Mouse (Mus musculus) midbrain, embryonic 14.5 days (tissue): ENCODE measurements around the gene Snx32. TPM values are rescaled to one million over a fixed set of nuclear protein-coding genes. Genes with fewer than 3 reads are reported as not detected.

Experiments used
- ATAC-seq: fragments of 200-750 bp; cut with Nextera tagmentation; 2 replicates; pipeline ENCODE4 v1.8.0; 2017; ENCODE audit warnings: moderate number of reproducible peaks, moderate library complexity; ENCODE audit not compliant: low FRiP score, low TSS enrichment
- DNase-seq: peaks from one replicate; pipeline ENCODE4 v3.0.0-alpha.2; 2015
- H3K27ac ChIP-seq: fragments of 300-500 bp; sonication (generic); replicated peaks from 2 replicates; pipeline ENCODE4 v1.5.1; 2014; ENCODE audit warnings: mild to moderate bottlenecking, low read depth, low read length, moderate library complexity
- H3K27me3 ChIP-seq: fragments of 300-500 bp; sonication (generic); 2 replicates; pipeline ENCODE4 v1.6.1; 2014; ENCODE audit warnings: low read length, control low read depth, mixed read lengths; ENCODE audit not compliant: control insufficient read depth, insufficient read depth
- H3K36me3 ChIP-seq: fragments of 300-500 bp; sonication (generic); 2 replicates; pipeline ENCODE4 v1.6.1; 2014; ENCODE audit warnings: low read length, control low read depth; ENCODE audit not compliant: control insufficient read depth, insufficient read depth
- H3K4me1 ChIP-seq: fragments of 300-500 bp; sonication (generic); 2 replicates; pipeline ENCODE4 v1.6.1; 2014; ENCODE audit warnings: mild to moderate bottlenecking, antibody characterized with exemption, low read length, control low read depth; ENCODE audit not compliant: control insufficient read depth, insufficient read depth
- H3K4me2 ChIP-seq: fragments of 300-500 bp; sonication (generic); 2 replicates; pipeline ENCODE4 v1.6.1; 2014; ENCODE audit warnings: mild to moderate bottlenecking, low read length, moderate library complexity
- H3K4me3 ChIP-seq: fragments of 300-500 bp; sonication (generic); replicated peaks from 2 replicates; pipeline ENCODE4 v1.5.1; 2014; ENCODE audit warnings: low read depth, low read length
- H3K9ac ChIP-seq: fragments of 300-500 bp; sonication (generic); replicated peaks from 2 replicates; pipeline ENCODE4 v1.6.1; 2014; ENCODE audit warnings: mild to moderate bottlenecking, low read length, moderate library complexity
- H3K9me3 ChIP-seq: fragments of 300-500 bp; sonication (generic); 2 replicates; pipeline ENCODE4 v1.6.1; 2016; ENCODE audit warnings: low read length, control low read depth, mixed read lengths; ENCODE audit not compliant: control insufficient read depth
- WGBS: fragments of 180-500 bp; shearing (Covaris S2); extraction: QIAGEN DNeasy Blood & Tissue Kit; methylation state at CpG from one replicate; pipeline ENCODE4 v1.1.7; 2014; 5-methylcytosine and 5-hydroxymethylcytosine counted together
- polyA plus RNA-seq: library from polyadenylated mRNA; unstranded; fragments of >200 nt; fragmentation: Nextera tagmentation; extraction: Ambion mirVana; gene quantifications from 2 replicates; pipeline ENCODE4 v1.2.1, GENCODE M21; 2014

The Snx32 gene
- 89.8 and 98.4 TPM in 2 replicates for polyA plus RNA-seq

DNA sequence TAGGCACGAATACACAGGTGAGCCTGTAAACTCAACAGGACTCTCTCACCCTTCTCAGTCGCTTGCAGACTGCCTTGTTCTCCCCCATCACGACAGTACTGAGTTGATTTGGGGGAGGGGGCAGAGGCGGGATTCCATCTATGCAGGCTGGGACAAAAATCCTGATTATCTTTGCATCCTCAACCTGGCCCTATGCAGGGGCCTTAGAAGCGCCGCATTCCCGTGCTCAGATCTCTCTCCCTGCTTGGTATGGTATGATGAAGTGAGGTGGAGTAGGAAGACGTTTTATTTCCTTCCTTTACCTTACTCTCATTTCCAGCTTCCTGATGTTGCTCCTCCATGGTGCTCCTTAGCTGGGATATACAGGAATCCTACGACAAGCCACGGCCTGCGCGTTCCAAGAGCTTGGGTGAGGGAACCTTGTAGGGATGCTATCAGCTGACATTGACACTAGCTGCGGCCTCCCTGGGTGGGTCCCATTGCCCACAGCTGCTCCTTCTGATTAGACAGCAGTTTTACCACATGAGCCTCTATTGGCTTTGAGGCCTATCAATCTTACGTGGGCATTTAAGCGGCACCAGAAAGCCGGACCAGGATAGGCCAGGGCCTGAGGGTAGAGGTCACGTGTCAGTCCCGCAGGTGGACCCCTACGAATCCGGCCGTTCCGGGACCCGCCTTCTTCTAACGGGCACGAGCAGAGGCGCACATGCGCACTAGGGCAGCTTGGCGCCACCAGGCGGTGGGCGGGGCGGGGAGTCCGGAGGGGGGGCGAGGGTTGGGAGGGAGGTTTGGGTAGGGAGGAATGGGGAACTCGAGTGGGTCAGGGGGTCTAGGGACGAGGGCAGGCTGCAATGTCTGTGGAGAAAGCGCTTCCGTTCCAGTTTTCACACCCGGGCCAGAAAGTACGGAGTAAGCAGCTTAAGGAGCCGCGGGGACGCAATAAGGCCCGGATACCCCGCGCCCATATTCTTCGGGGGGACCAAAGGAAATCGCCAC lies at the start of gene Snx32:
Snx32 (minus strand) TSS at position 508 of the 996 bp plus-strand sequence.
- ATAC-seq (peak; percentile 100), DNase-seq (peak; percentile 99)
- peak within 1 kb of the TSS; percentile 80 for H3K27ac ChIP-seq
- no peaks in the 10 kb centered on the region for H3K9me3 ChIP-seq
- 3% methylated on average over 47 of the region's 47 CpGs for WGBS
- H3K4me3 ChIP-seq = peak within 1 kb of the TSS; percentile 56
- H3K36me3 ChIP-seq = no peaks in the 10 kb centered on the region
- no peaks in the 10 kb centered on the region for H3K27me3 ChIP-seq
- peak within 1 kb of the TSS; percentile 70 for H3K9ac ChIP-seq
- peak within 1 kb of the TSS; percentile 66 for H3K4me2 ChIP-seq
- H3K4me1 ChIP-seq = peaks cover 16% of the 10 kb centered on the region

DNA sequence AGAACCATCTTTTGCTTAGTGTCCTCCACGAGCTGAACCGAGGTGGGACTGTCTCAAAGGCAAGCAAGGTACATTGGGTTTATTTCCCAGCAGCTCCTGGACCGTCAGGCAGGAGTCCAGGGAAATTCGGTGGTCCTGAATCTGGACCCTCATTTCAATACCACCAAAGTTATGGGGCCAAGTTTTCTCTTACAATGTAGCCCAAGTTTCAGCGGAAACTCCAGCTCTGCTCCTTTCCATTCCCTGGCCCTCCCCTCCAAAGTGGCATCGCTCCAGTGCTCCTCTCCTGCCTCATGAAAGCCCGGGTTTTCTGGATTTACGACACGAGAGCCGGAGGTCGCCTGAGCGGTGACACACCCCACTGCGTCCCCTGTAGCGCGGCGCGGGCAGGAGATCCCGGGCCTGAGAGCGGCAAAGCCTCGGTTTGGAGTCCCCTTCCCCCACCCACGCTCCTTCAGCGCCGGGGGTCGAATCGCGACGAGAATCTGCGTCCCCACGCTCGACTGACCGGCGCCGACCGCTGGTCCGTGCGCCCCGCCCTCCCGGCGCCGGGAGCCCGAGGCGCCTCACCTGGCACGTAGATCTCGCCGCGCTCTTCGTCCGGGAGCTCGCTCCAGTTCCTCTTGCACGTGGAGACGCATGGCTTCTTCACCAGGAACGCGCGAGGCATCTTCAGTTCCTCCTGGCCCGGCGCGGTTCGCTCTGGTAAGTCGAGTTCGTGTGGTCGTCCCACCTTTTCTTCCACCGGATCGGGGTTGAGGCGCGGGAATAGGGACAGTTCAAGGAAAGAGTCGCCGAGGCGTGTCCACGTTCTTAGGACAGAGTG lies 49.5 kb upstream of the Snx32 start:
- 0 out of 2 replicates have a peak overlapping the region, but pooled peaks have one; percentile 20 for H3K9ac ChIP-seq
- H3K4me2 ChIP-seq = peak overlapping the region; percentile 57
- no peak for ATAC-seq
- H3K9me3 ChIP-seq = no peaks in the 10 kb centered on the region
- peak; percentile 39 for DNase-seq
- no peak overlapping the region for H3K27ac ChIP-seq
- H3K27me3 ChIP-seq = peaks cover 67% of the 10 kb centered on the region
- peak overlapping the region; percentile 31 for H3K4me3 ChIP-seq
- WGBS = under 1% methylated on average over 69 of the region's 69 CpGs
- H3K4me1 ChIP-seq = 0 out of 2 replicates have a peak, but pooled peaks cover 12% of the 10 kb centered on the region
- H3K36me3 ChIP-seq = no peaks in the 10 kb centered on the region

DNA sequence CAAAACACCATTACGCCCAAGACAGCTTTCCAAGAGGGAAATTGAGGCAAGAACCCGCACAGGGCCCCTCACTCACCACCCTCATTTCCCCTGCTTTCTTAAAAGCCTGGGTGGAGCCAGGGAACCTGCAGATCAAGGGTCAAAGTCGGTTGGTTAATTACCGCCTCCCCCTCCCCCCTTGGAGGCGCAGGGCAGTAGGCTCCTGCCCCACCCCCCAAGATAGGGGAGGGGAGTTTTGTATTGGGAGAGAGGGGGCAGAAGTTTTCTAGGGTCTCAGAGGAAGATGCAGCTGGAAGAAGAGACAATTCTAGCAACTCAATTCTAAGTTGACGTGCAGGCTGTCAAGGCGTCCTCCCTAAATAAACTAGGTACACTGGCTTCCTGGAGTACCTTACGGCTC lies 48.9 kb upstream of the Snx32 start:
- H3K9ac ChIP-seq = no peak overlapping the region
- 18% methylated on average over 8 of the region's 8 CpGs for WGBS
- no peak overlapping the region for H3K27ac ChIP-seq
- H3K36me3 ChIP-seq = no peaks in the 10 kb centered on the region
- H3K4me1 ChIP-seq = 0 out of 2 replicates have a peak, but pooled peaks cover 12% of the 10 kb centered on the region
- H3K27me3 ChIP-seq = peaks cover 67% of the 10 kb centered on the region
- no peaks in the 10 kb centered on the region for H3K9me3 ChIP-seq
- DNase-seq = no peak
- H3K4me3 ChIP-seq = no peak overlapping the region
- no peak overlapping the region for H3K4me2 ChIP-seq
- no peak for ATAC-seq

DNA sequence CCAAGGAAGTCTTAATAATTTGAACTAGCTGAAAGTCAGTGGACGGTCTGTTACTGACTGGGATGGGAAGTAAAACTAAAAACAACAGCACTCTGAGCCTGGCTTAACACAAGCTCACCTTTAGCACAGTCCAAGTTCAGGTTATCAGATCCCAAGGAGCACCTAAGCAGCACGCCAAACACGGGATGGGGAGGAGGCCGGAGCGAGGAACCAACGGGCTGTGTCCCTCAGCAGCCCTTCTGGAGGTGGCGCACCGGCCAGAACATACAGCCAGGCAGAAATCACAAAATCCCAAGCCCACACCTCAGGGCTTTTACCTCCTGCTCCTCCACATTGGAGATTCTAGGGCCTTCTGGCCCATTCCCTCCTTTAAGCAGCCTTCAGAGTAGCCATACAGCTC lies 48.4 kb upstream of the Snx32 start:
- 52% methylated on average over 8 of the region's 8 CpGs for WGBS

DNA sequence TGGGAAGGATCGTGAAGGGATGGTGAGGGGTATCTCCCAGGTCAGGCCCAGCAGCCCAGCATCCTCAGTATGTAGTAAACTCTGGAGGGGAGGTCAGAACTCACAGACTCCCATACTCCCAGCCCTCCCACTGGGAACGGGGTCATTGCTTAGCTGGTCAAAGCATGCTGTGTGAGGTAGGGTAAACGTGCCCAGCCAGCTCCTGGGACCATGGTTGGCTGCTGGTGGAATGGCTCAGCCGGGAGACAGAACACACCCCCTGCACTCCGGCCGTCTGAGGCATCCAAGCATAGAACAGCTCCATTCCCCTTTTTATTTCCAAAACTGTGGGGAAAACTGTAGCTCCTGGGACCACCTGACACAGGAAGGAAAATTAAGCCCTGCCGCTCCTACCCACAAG lies 47.8 kb upstream of the Snx32 start:
- 0 out of 2 replicates have a peak, but pooled peaks cover 12% of the 10 kb centered on the region for H3K4me1 ChIP-seq
- H3K27me3 ChIP-seq = peaks cover 65% of the 10 kb centered on the region
- H3K4me3 ChIP-seq = no peak overlapping the region
- ATAC-seq (no peak), DNase-seq (no peak)
- H3K9ac ChIP-seq = no peak overlapping the region
- H3K9me3 ChIP-seq = no peaks in the 10 kb centered on the region
- no peaks in the 10 kb centered on the region for H3K36me3 ChIP-seq
- WGBS = 32% methylated on average over 7 of the region's 7 CpGs
- no peak overlapping the region for H3K27ac ChIP-seq
- H3K4me2 ChIP-seq = no peak overlapping the region

More for the DNA sequence above, 48.4 kb upstream of the Snx32 start:
- Histone ChIP-seq H3K4me2 (no peak overlapping the region), H3K36me3 (no peaks in the 10 kb centered on the region), H3K4me3 (no peak overlapping the region), H3K27ac (no peak overlapping the region), H3K27me3 (peaks cover 67% of the 10 kb centered on the region), H3K4me1 (0 out of 2 replicates have a peak, but pooled peaks cover 12% of the 10 kb centered on the region), H3K9me3 (no peaks in the 10 kb centered on the region), H3K9ac (no peak overlapping the region)
- no peak for DNase-seq
- no peak for ATAC-seq

DNA sequence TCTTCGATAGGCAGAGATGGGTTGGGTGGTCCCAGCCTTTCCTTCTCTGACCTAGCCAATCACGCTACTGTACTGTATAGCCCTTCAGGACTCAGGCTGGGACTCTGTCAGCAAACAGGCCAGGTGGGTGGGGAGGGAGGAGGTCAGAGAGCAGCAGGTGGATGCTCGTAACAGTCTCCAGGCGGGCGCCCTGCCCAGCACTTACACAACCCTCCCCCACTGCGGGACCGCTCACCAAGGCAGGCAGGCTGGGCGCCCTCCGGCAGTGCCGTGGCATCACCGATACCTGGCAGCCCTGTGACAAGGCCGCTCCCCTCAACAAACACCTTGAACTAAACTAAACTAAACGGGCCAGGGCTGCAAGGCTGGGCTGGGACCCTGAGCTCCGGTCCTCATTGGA lies 43.9 kb upstream of the Snx32 start:
- Histone ChIP-seq H3K36me3 (no peaks in the 10 kb centered on the region), H3K9ac (no peak overlapping the region), H3K4me1 (no peaks in the 10 kb centered on the region), H3K4me3 (no peak overlapping the region), H3K4me2 (no peak overlapping the region), H3K9me3 (no peaks in the 10 kb centered on the region), H3K27ac (no peak overlapping the region), H3K27me3 (peaks cover 26% of the 10 kb centered on the region)
- WGBS = 86% methylated on average over 14 of the region's 14 CpGs
- DNase-seq (no peak), ATAC-seq (no peak)

DNA sequence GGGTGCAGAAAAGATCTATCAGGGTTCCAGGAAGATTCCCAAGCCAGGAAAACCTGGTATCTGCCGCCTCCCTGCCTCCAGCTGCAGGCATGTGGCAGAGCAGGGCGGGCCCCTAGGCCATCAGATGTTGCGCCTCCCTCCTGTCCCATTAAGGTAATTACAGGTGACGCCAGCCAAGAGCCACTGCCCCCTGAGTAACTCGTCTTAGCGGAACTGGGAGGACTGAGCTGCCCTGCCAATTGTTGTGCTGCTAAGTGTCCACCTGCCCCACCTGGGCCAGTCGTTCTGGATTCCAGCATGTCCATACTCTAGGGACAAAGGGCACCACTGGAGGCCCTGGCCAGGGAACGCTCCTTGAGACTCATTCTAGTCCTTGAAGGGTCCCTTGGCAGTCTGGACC lies 43.5 kb upstream of the Snx32 start:
- ATAC-seq (no peak), DNase-seq (no peak)
- WGBS = 54% methylated on average over 8 of the region's 8 CpGs
- peaks cover 22% of the 10 kb centered on the region for H3K27me3 ChIP-seq
- H3K4me2 ChIP-seq = no peak overlapping the region
- no peaks in the 10 kb centered on the region for H3K4me1 ChIP-seq
- no peaks in the 10 kb centered on the region for H3K36me3 ChIP-seq
- no peak overlapping the region for H3K4me3 ChIP-seq
- no peak overlapping the region for H3K9ac ChIP-seq
- no peaks in the 10 kb centered on the region for H3K9me3 ChIP-seq
- H3K27ac ChIP-seq = no peak overlapping the region

DNA sequence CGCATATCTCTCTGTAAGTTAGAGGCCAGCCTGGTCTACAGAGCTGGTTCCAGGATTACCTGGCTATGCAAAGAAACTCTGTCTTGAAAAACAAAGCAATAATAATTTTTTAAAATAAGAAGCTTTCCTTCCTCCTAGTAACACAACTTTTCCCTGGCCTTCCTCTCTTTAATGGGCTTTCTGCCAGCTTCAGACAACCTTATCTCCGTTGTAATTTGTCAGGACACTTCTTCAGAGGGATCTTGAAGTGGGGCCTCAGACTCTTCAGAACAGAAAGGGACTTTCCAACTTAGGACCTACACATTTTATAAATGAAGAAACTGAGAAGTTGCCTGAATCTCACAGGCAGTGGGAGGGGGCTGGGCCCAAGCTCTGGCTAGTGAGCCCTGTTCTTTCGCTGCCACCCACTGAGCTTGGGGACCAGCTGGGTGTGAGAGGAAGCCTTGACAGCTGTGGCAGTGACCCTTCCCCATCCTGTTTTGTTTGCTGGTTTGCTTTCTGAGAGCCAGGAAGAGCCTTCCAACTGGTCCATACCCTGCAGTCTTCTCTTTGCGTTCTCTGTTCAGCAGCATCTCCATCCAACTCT lies 37.2 kb upstream of the Snx32 start:
- ATAC-seq = no peak

More for the DNA sequence above, 37.2 kb upstream of the Snx32 start:
- Histone ChIP-seq H3K4me3 (no peak overlapping the region), H3K27ac (no peak overlapping the region), H3K9ac (no peak overlapping the region), H3K36me3 (no peaks in the 10 kb centered on the region), H3K9me3 (no peaks in the 10 kb centered on the region), H3K4me2 (no peak overlapping the region), H3K27me3 (no peaks in the 10 kb centered on the region), H3K4me1 (no peaks in the 10 kb centered on the region)
- 90% methylated on average over 4 of the region's 4 CpGs for WGBS
- DNase-seq = no peak
